Mouse (Mus musculus) stomach, postnatal 0 days (tissue): ENCODE results near the gene Ltc4s.

ENCODE experiments used
- CTCF ChIP-seq: IDR thresholded peaks from 2 replicates; pipeline ENCODE4 v1.5.1; 2016; ENCODE audit warnings: antibody characterized with exemption, low read depth, mild to moderate bottlenecking, moderate library complexity
- EP300 ChIP-seq: optimal IDR thresholded peaks from 2 replicates; pipeline ENCODE3; 2016; ENCODE audit warnings: antibody characterized with exemption

GRCm38 (mm10) chr11:50265931-50266330 lies 27.5 kb upstream of the Ltc4s start:
- TF ChIP-seq CTCF (no peak), EP300 (no peak)
